Mouse (Mus musculus): ENCODE measurements around the gene Vcp. TPM values are rescaled to one million over a fixed set of nuclear protein-coding genes. Genes with fewer than 3 reads are reported as not detected.
A peak's percentile ranks its signal among the peaks of the same experiment; 100 is the strongest.

Vcp gene
- total RNA-seq, 2 experiments from 2014 or later, result 229 to 272 TPM

- intact Hi-C loops (cut with DNase I), result loop anchor here (10.0 kb wide), 1 partner anchor 1195 kb away; the partner anchor contains the start of genes Galt and Sigmar1
- no peak; the same call in 1 of the 2 replicates for TF ChIP-seq CTCF (IDR thresholded peaks at IDR 0.05)
- DNase-seq, result peak; percentile 98
- Histone ChIP-seq H3K27ac (peak within 1 kb of the TSS; percentile 100), H3K4me3 (peak within 1 kb of the TSS; percentile 93)
These were observed 50.6 kb downstream of the Vcp start, which contains the start of gene Dnajb5 for GRCm38 (mm10) chr4:42949676-42950051. Gene Dnajb5, plus strand, starts transcription at chr4:42949814.

- peak overlapping the region; percentile 93 for H3K4me3 ChIP-seq
- intact Hi-C loops (cut with DNase I), result no loop called here
- no peak for DNase-seq
- peak overlapping the region; percentile 92 for H3K27ac ChIP-seq
- TF ChIP-seq CTCF (IDR thresholded peaks at IDR 0.05), result no peak
These were observed 51.1 kb downstream of the Vcp start for GRCm38 (mm10) chr4:42949051-42949675.

- DNase-seq, result peak; percentile 25
- no peak for TF ChIP-seq CTCF (IDR thresholded peaks at IDR 0.05)
- intact Hi-C loops (cut with DNase I), result no loop called here
- Histone ChIP-seq H3K27ac (peak overlapping the region; percentile 92), H3K4me3 (no peak overlapping the region)
These were observed 51.8 kb downstream of the Vcp start for GRCm38 (mm10) chr4:42948527-42948926.

- TF ChIP-seq CTCF (IDR thresholded peaks at IDR 0.05), result no peak
- Histone ChIP-seq H3K4me3 (no peak overlapping the region), H3K27ac (no peak overlapping the region)
- DNase-seq, result no peak
- intact Hi-C loops (cut with DNase I), result loop anchor here (1.0 kb wide), 1 partner anchor 70 kb away; no protein-coding TSS in a partner anchor
These were observed 53.5 kb downstream of the Vcp start for GRCm38 (mm10) chr4:42946733-42947290.

- intact Hi-C loops (cut with DNase I), result loop anchor here (1.0 kb wide), 1 partner anchor 69 kb away; no protein-coding TSS in a partner anchor
- TF ChIP-seq CTCF (IDR thresholded peaks at IDR 0.05), result peak; percentile 82
- Histone ChIP-seq H3K27ac (no peak overlapping the region), H3K4me3 (no peak overlapping the region)
- peak; percentile 59 for DNase-seq
These were observed 54.4 kb downstream of the Vcp start for GRCm38 (mm10) chr4:42945952-42946351.

- intact Hi-C loops (cut with DNase I), result no loop called here
- H3K27ac ChIP-seq, result no peak overlapping the region
- TF ChIP-seq CTCF (IDR thresholded peaks at IDR 0.05), result no peak
- DNase-seq, result no peak
- H3K4me3 ChIP-seq, result no peak overlapping the region
These were observed 54.9 kb downstream of the Vcp start for GRCm38 (mm10) chr4:42945445-42945844.

GRCm38 (mm10) chr4:42945043-42945442 is 55.3 kb downstream of the Vcp start:
- intact Hi-C loops (cut with DNase I), result no loop called here
- DNase-seq, result peak; percentile 38
- no peak for TF ChIP-seq CTCF (IDR thresholded peaks at IDR 0.05)
- Histone ChIP-seq H3K4me3 (no peak overlapping the region), H3K27ac (no peak overlapping the region)

GRCm38 (mm10) chr4:42944185-42944584 is 56.1 kb downstream of the Vcp start:
- intact Hi-C loops (cut with DNase I), result no loop called here
- Histone ChIP-seq H3K4me3 (no peak overlapping the region), H3K27ac (no peak overlapping the region)
- TF ChIP-seq CTCF (IDR thresholded peaks at IDR 0.05), result no peak
- DNase-seq, result no peak

GRCm38 (mm10) chr4:42943341-42943740 is 57.0 kb downstream of the Vcp start:
- intact Hi-C loops (cut with DNase I), result no loop called here
- no peak overlapping the region for H3K4me3 ChIP-seq
- no peak overlapping the region for H3K27ac ChIP-seq
- DNase-seq, result no peak
- TF ChIP-seq CTCF (IDR thresholded peaks at IDR 0.05), result no peak

GRCm38 (mm10) chr4:42941396-42941795 is 58.9 kb downstream of the Vcp start:
- DNase-seq, result no peak
- TF ChIP-seq CTCF (IDR thresholded peaks at IDR 0.05), result no peak
- Histone ChIP-seq H3K4me3 (no peak overlapping the region), H3K27ac (no peak overlapping the region)
- intact Hi-C loops (cut with DNase I), result no loop called here

GRCm38 (mm10) chr4:42933630-42934029 is 66.7 kb downstream of the Vcp start:
- TF ChIP-seq CTCF (IDR thresholded peaks at IDR 0.05), result peak; percentile 29; the same call in 1 of the 2 replicates
- no peak overlapping the region for H3K27ac ChIP-seq
- H3K4me3 ChIP-seq, result peak overlapping the region; percentile 51
- peak; percentile 71 for DNase-seq
- intact Hi-C loops (cut with DNase I), result no loop called here

- TF ChIP-seq CTCF (IDR thresholded peaks at IDR 0.05), result no peak
- 0 out of 2 replicates have a peak overlapping the region, but pooled peaks have one; percentile 16 for H3K27ac ChIP-seq
- DNase-seq, result no peak
- intact Hi-C loops (cut with DNase I), result no loop called here
- no peak overlapping the region for H3K4me3 ChIP-seq
These were observed 67.9 kb downstream of the Vcp start for GRCm38 (mm10) chr4:42932229-42932969.

Other genes starting within 250 kb of the Vcp start
- not detected for gene Ccl19, start 243.9 kb downstream of the Vcp start, total RNA-seq (2021)
- gene Ccl21a, start 226.5 kb downstream of the Vcp start, total RNA-seq (2021), result 10 to 100 TPM in 1 of 2 experiments, 1 to 10 TPM in 1; 7.5 to 13.2 TPM
- gene Fam205a1, start 146.6 kb downstream of the Vcp start, total RNA-seq (2021), result not detected
- gene Gm12394, start 143.7 kb downstream of the Vcp start, total RNA-seq (2021), result not detected
- gene Fam205c, start 126.3 kb downstream of the Vcp start, total RNA-seq (2021), result under 1 TPM; 0.38 to 0.89 TPM
- 1 to 10 TPM in 1 of 2 experiments, under 1 TPM in 1; 0.41 to 1.3 TPM for gene Phf24, start 83.8 kb downstream of the Vcp start, total RNA-seq (2021)
- 100 to 1,000 TPM; 178 to 216 TPM for gene Dnajb5, start 50.7 kb downstream of the Vcp start, total RNA-seq (2021)
- gene 1700022I11Rik, start 30.9 kb downstream of the Vcp start, total RNA-seq (2021), result not detected
- 1 to 10 TPM in 1 of 2 experiments, under 1 TPM in 1; 0.84 to 1.2 TPM for gene Fancg, start 10.0 kb upstream of the Vcp start, total RNA-seq (2021)
- gene Pigo, start 25.3 kb upstream of the Vcp start, total RNA-seq (2021), result 10 to 100 TPM in 1 of 2 experiments, 1 to 10 TPM in 1; 4.9 to 10.2 TPM
- 100 to 1,000 TPM in 1 of 2 experiments, 10 to 100 TPM in 1; 87.5 to 108 TPM for gene Stoml2, start 31.2 kb upstream of the Vcp start, total RNA-seq (2021)
- 10 to 100 TPM; 21.1 to 24.5 TPM for gene Fam214b, start 45.7 kb upstream of the Vcp start, total RNA-seq (2021)
- gene Unc13b, start 58.4 kb upstream of the Vcp start, total RNA-seq (2021), result 1 to 10 TPM; 2.1 to 2.9 TPM

All from gastrocnemius, adult 2 months (tissue).